Mouse (Mus musculus): ENCODE data around the gene Cideb. TPM values are rescaled to one million over a fixed set of nuclear protein-coding genes. Genes with fewer than 3 reads are reported as not detected.
"Not testable (repeated sequence)": the region's sequence is repeated elsewhere in the genome, so short reads cannot be mapped to it uniquely, and the experiment has no call there.

The Cideb gene
- total and polyA plus RNA-seq, 2 experiments from 2014 or later: 0.43 to 0.54 TPM

- H3K27ac ChIP-seq (ENCODE audit: low read depth, low read length): no peak within 1 kb of the TSS
Measured at GRCm38 (mm10) chr14:55765696-55766095, 7.4 kb upstream of the Cideb start, which contains the start of gene Ltb4r1. Gene Ltb4r1, plus strand, starts transcription at chr14:55765962.

DNA sequence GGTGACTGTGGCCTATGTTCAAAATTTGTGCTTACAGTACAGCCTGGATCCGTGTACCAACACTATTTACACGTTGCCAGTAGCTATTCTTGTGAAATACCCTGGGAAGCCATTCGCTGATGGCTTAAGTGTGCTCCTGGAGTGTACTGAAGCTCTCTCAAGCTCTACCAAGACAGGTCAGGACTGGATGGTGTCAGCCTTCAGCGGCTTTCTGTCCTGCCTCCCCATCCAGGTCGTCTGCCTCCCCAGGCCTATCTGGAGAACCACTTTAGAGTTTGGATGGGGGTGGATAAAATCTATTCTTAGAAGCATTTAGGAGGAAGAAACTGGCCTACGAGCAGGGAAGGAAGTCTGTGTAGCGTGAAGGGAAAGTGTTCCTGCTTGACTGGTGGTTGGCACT lies 4.9 kb upstream of the Cideb start:
- no peak for TF ChIP-seq CTCF (IDR thresholded peaks at IDR 0.05; ENCODE audit: low read depth)
- Histone ChIP-seq H3K4me1 (ENCODE audit: insufficient read depth) (peaks cover 4% of the 10 kb centered on the region; the same call in 1 of the 2 replicates), H3K9ac (peak overlapping the region; percentile 84; the same call in 1 of the 2 replicates), H3K27ac (ENCODE audit: low read depth, low read length) (no peak overlapping the region), H3K27me3 (ENCODE audit: insufficient read depth, low read length) (peaks cover 11% of the 10 kb centered on the region), H3K4me2 (ENCODE audit: low read depth) (peak overlapping the region; percentile 96; the same call in 1 of the 2 replicates), H3K36me3 (ENCODE audit: insufficient read depth) (no peaks in the 10 kb centered on the region), H3K9me3 (ENCODE audit: low read length) (no peaks in the 10 kb centered on the region), H3K4me3 (ENCODE audit: low read depth, low read length) (no peak overlapping the region)
- DNase-seq: no peak
- no peak for ATAC-seq
- 59% methylated on average over 7 of the region's 7 CpGs for WGBS

More at GRCm38 (mm10) chr14:55765696-55766095, 7.4 kb upstream of the Cideb start, which contains the start of gene Ltb4r1:
- 71% methylated on average over 4 of the region's 4 CpGs for WGBS
- DNase-seq: no peak
- ATAC-seq: no peak
- Histone ChIP-seq H3K9me3 (ENCODE audit: low read length) (no peaks in the 10 kb centered on the region), H3K4me3 (ENCODE audit: low read depth, low read length) (no peak within 1 kb of the TSS), H3K36me3 (ENCODE audit: insufficient read depth) (no peaks in the 10 kb centered on the region), H3K27me3 (ENCODE audit: insufficient read depth, low read length) (peaks cover 16% of the 10 kb centered on the region), H3K4me1 (ENCODE audit: insufficient read depth) (peaks cover 4% of the 10 kb centered on the region; the same call in 1 of the 2 replicates), H3K4me2 (ENCODE audit: low read depth) (no peak within 1 kb of the TSS), H3K9ac (no peak within 1 kb of the TSS)
- TF ChIP-seq CTCF (IDR thresholded peaks at IDR 0.05; ENCODE audit: low read depth): no peak

DNA sequence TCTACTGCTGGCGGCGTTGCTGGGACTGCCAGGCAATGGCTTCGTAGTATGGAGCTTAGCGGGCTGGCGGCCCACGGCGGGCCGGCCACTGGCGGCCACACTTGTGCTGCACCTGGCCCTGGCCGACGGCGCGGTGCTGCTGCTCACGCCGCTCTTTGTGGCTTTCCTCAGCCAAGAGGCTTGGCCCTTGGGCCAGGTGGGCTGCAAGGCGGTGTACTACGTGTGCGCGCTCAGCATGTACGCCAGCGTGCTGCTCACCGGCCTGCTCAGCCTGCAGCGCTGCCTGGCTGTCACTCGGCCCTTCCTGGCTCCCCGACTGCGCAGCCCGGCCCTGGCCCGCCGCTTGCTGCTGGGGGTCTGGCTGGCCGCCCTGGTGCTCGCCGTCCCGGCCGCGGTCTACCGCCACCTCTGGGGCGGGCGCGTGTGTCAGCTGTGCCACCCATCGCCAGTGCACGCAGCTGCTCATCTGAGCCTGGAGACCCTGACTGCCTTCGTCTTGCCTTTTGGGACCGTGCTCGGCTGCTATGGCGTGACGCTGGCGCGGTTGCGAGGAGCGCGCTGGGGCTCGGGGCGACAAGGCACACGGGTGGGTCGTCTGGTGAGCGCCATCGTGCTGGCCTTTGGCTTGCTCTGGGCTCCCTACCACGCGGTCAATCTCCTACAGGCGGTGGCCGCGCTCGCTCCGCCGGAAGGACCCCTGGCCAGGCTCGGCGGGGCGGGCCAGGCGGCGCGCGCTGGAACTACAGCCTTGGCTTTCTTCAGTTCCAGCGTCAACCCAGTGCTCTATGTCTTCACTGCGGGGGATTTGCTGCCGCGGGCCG lies 4.0 kb upstream of the Cideb start:
- peaks cover 10% of the 10 kb centered on the region for H3K27me3 ChIP-seq (ENCODE audit: insufficient read depth, low read length)
- 2% methylated on average over 77 of the region's 77 CpGs for WGBS
- peak overlapping the region; percentile 77 for H3K27ac ChIP-seq (ENCODE audit: low read depth, low read length)
- peak overlapping the region; percentile 84 for H3K9ac ChIP-seq
- peak overlapping the region; percentile 96 for H3K4me2 ChIP-seq (ENCODE audit: low read depth)
- H3K36me3 ChIP-seq (ENCODE audit: insufficient read depth): no peaks in the 10 kb centered on the region
- ATAC-seq (peak; percentile 86), DNase-seq (peak; percentile 76)
- no peaks in the 10 kb centered on the region; the same call in 1 of the 2 replicates for H3K4me1 ChIP-seq (ENCODE audit: insufficient read depth)
- H3K4me3 ChIP-seq (ENCODE audit: low read depth, low read length): peak overlapping the region; percentile 50
- TF ChIP-seq CTCF (IDR thresholded peaks at IDR 0.05; ENCODE audit: low read depth): peak; percentile 67
- no peaks in the 10 kb centered on the region for H3K9me3 ChIP-seq (ENCODE audit: low read length)

- peak within 1 kb of the TSS; percentile 84 for H3K9ac ChIP-seq
- peak within 1 kb of the TSS; percentile 77 for H3K27ac ChIP-seq (ENCODE audit: low read depth, low read length)
- H3K9me3 ChIP-seq (ENCODE audit: low read length): no peaks in the 10 kb centered on the region
- H3K4me2 ChIP-seq (ENCODE audit: low read depth): peak within 1 kb of the TSS; percentile 96
- no peaks in the 10 kb centered on the region; the same call in 1 of the 2 replicates for H3K4me1 ChIP-seq (ENCODE audit: insufficient read depth)
- no peak for ATAC-seq
- DNase-seq: no peak
- WGBS: 72% methylated on average over 6 of the region's 6 CpGs
- peaks cover 7% of the 10 kb centered on the region for H3K27me3 ChIP-seq (ENCODE audit: insufficient read depth, low read length)
- H3K4me3 ChIP-seq (ENCODE audit: low read depth, low read length): peak within 1 kb of the TSS; percentile 50
- H3K36me3 ChIP-seq (ENCODE audit: insufficient read depth): peaks cover under 1% of the 10 kb centered on the region; the same call in 1 of the 2 replicates
- no peak for TF ChIP-seq CTCF (IDR thresholded peaks at IDR 0.05; ENCODE audit: low read depth)
Measured at GRCm38 (mm10) chr14:55761163-55761562, 2.9 kb upstream of the Cideb start, which contains the start of gene Ltb4r2. Gene Ltb4r2, plus strand, starts transcription at chr14:55761428.

GRCm38 (mm10) chr14:55760156-55760555 lies 1.9 kb upstream of the Cideb start:
- not testable (repeated sequence) for H3K9ac ChIP-seq; H3K27me3 ChIP-seq (ENCODE audit: insufficient read depth, low read length); H3K4me1 ChIP-seq (ENCODE audit: insufficient read depth); H3K27ac ChIP-seq (ENCODE audit: low read depth, low read length); H3K4me3 ChIP-seq (ENCODE audit: low read depth, low read length); ATAC-seq; H3K9me3 ChIP-seq (ENCODE audit: low read length)
- peak; percentile 78 for TF ChIP-seq CTCF (IDR thresholded peaks at IDR 0.05; ENCODE audit: low read depth)
- Histone ChIP-seq H3K4me2 (ENCODE audit: low read depth) (peak overlapping the region; percentile 32), H3K36me3 (ENCODE audit: insufficient read depth) (peaks cover 11% of the 10 kb centered on the region)
- peak; percentile 86 for DNase-seq
- under 1% methylated on average over 6 of the region's 6 CpGs for WGBS

DNA sequence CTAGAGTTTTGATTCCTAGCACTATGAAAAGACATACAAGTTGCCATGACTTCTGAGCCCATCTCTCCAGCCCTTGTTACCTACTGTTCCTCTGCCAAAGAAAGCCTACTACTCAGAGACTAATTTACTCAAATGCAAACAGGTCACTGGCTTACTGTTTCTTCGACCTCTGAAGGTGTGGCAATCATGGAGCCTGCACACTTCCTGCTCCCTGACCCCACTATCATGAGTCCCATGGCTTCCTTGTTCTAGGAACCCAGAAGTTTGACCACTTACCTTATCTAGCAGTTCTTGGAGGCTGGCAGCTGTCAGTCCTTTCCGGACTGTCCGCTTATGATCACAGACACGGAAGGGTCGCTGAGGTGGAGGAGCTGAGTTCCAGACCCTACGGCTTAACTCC lies 692 bp downstream of the Cideb start:
- Histone ChIP-seq H3K4me3 (ENCODE audit: low read depth, low read length) (no peak overlapping the region), H3K4me2 (ENCODE audit: low read depth) (no peak overlapping the region), H3K9ac (no peak overlapping the region), H3K27me3 (ENCODE audit: insufficient read depth, low read length) (peaks cover 7% of the 10 kb centered on the region), H3K36me3 (ENCODE audit: insufficient read depth) (peaks cover 37% of the 10 kb centered on the region), H3K4me1 (ENCODE audit: insufficient read depth) (no peaks in the 10 kb centered on the region; the same call in 1 of the 2 replicates), H3K27ac (ENCODE audit: low read depth, low read length) (no peak overlapping the region), H3K9me3 (ENCODE audit: low read length) (no peaks in the 10 kb centered on the region)
- 86% methylated on average over 6 of the region's 6 CpGs for WGBS
- TF ChIP-seq CTCF (IDR thresholded peaks at IDR 0.05; ENCODE audit: low read depth): no peak
- no peak for DNase-seq
- no peak for ATAC-seq
